Mouse (Mus musculus): ENCODE data around the gene Slc41a3.

DNA sequence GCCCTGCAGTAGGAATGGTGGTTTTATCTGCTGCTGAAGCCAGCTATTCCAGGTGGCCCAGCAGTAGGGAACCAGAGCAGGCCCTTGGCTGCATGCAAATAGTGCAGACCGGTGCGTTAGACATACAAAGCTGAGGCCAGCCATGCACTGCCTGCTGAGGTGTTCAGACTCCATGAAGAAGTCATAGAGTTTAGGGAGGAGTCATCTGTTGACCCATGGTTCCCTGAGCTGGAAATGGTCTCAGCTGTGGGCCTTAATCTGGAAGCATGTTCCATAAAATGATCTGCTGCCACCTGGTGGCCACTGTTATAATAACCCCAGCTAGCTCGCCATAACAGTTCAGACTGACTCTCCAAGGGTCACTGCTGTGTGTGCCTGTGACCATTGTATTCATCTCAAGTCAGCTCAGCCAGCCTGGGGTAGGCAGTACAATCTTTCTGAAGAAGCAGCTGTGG is 29.2 kb upstream of the Slc41a3 start:
- TF ChIP-seq USF1 (IDR thresholded peaks at IDR 0.05; ENCODE audit: low read depth, low read length) (no peak), EP300 (IDR thresholded peaks at IDR 0.05; ENCODE audit: low read length) (no peak), ETS1 (conservative IDR thresholded peaks at IDR 0.05; ENCODE audit: low read depth, low read length) (no peak), POLR2A (IDR thresholded peaks at IDR 0.05; ENCODE audit: low read depth, low read length) (no peak), BHLHE40 (IDR thresholded peaks at IDR 0.05; ENCODE audit: low read depth, low read length) (no peak), KAT2A (IDR thresholded peaks at IDR 0.05; ENCODE audit: insufficient replicate concordance, low read length) (no peak), ELF1 (IDR thresholded peaks at IDR 0.05; ENCODE audit: low read depth, low read length) (no peak), RAD21 (IDR thresholded peaks at IDR 0.05; ENCODE audit: low read depth, low read length) (peak; percentile 56), CTCF (conservative IDR thresholded peaks at IDR 0.05 in 1 of 2, IDR thresholded peaks at IDR 0.05 in 1 of 2; ENCODE audit: low read depth in 2 of 2, low read length in 2 of 2) (peak; percentile 77), ZNF384 (IDR thresholded peaks at IDR 0.05; ENCODE audit: low read depth, low read length) (no peak), ZC3H11A (IDR thresholded peaks at IDR 0.05; ENCODE audit: low read depth, low read length) (no peak), SIN3A (IDR thresholded peaks at IDR 0.05; ENCODE audit: low read length) (no peak), ZMIZ1 (IDR thresholded peaks at IDR 0.05; ENCODE audit: low read depth, low read length) (no peak), POLR2AphosphoS2 (IDR thresholded peaks at IDR 0.05; ENCODE audit: low read depth, low read length) (no peak)

Measured in CH12.LX (cell line).